Mouse (Mus musculus) common myeloid progenitor, adult 5-6 weeks (primary cell): ENCODE data around the gene Acot3. TPM values are rescaled to one million over a fixed set of nuclear protein-coding genes. Genes with fewer than 3 reads are reported as not detected.
"Not testable (repeated sequence)": the region's sequence is repeated elsewhere in the genome, so short reads cannot be mapped to it uniquely, and the experiment has no call there.

ENCODE experiments used
- ATAC-seq: replicated peaks from 2 replicates; pipeline ENCODE4 v1.8.0; 2016; ENCODE audit warnings: low read depth, mild to moderate bottlenecking, moderate TSS enrichment, inconsistent platforms; ENCODE audit not compliant: poor library complexity, severe bottlenecking
- total RNA-seq: library from RNA; stranded (forward); fragments of 200-1000, 187-1606 nt; gene quantifications from 2 replicates; pipeline ENCODE4 v1.2.3, GENCODE M21; 2017

The Acot3 gene
- not detected in 2 replicates for total RNA-seq

DNA sequence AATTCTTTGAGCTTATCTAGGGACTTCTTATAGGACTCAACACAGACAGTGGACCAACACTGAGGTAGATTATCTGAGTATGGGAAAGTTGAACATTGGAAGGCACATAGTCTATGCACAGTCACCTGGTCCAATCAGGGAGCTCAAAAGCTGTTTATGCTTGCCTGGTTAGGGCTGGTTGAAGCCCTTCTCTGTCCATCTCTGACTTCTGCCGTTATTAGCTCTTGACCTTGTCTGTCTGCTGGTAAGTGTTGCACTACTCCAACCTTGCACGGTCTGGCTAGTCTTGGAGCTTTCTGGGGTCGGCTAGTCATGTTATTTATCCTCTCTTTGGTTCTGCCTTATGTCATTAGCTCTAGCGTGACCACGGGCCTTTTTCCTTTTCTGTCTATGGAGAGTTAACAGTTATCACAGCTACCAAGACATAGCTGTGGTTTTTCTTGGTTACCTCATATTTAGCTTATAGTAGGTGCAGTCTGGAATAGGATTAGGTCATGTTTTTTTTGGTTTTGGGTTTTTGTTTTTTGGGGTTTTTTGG lies at the start of gene Acot3:
Gene Acot3 (plus strand): TSS at position 208 of the 538 bp plus-strand sequence.
- ATAC-seq, result peak; percentile 77

DNA sequence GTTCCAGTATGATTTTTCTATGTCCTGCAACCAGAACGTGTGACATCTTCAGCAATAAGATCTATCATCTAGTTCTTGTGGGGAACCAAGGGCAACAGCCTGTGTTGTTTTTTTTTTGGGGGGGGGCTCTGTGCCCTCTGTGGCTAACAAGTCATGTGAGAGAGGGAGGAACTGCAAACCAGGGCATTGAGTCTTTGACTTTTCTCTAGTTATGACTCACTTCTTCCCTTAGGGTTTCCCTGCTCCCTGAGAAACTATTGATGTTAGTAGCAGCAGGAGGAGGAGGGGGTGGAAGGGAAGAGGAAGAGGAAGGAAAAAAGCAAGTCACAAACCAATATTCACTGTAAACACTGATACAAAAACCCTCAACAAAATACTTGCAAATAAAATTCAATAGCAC lies 48.1 kb upstream of the Acot3 start:
- no peak for ATAC-seq

DNA sequence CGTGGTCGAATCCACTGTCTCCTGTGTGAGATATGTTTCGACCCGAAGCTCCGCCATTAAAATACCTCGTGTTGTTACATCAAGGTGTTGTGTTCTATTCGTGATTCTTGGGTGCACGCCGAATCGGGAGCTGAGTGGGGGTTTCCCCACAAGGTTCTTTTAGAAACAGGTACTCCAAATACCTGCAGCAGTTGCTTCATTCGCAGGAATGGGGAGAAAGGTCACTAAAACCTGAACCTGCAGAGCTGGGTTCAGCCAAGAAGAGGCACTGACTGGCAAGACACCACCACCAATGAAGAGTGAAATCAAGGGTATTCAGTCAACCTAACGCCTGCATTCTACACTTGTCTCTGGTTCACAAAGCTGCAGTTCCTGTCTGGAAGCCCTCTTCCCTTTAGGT lies 43.7 kb upstream of the Acot3 start:
- no peak for ATAC-seq

- no peak for ATAC-seq
Measured at GRCm38 (mm10) chr12:84008729-84009128, 43.2 kb upstream of the Acot3 start.

DNA sequence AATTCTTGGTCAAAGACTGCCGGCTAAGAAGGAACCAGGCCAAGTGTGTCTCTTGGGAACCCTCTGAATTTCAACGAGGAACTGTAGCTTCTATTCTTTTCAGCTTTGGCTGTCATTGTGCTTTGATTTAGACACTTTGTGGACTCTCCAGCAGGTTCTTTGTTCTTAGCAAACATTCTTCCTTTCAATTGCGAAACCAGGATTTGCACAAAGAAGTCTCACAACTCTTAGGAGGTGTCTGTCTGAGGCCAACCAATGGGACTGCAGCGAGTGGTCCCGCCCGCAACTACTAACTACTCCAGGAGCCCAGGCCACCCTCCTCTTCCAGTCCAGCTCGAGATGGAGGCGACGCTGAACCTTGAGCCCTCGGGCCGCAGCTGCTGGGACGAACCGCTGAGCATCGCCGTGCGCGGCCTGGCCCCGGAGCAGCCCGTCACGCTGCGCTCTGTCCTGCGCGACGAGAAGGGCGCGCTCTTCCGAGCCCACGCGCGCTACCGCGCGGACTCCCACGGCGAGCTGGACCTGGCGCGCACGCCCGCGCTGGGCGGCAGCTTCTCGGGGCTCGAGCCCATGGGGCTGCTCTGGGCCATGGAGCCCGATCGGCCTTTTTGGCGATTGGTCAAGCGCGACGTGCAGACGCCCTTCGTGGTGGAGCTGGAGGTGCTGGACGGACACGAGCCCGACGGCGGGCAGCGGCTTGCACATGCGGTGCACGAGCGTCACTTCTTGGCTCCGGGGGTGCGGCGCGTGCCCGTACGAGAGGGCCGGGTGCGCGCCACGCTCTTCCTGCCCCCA lies 42.6 kb upstream of the Acot3 start, which contains the start of gene Acot1:
Gene Acot1 (plus strand): TSS at position 320 of the 795 bp plus-strand sequence.
- peak; percentile 93 for ATAC-seq

GRCm38 (mm10) chr12:84010201-84010600 lies 41.7 kb upstream of the Acot3 start:
- no peak for ATAC-seq

- no peak for ATAC-seq
Measured at GRCm38 (mm10) chr12:84011251-84012040, 40.5 kb upstream of the Acot3 start.

- no peak for ATAC-seq
Measured at GRCm38 (mm10) chr12:84013130-84013529, 38.8 kb upstream of the Acot3 start.

- no peak for ATAC-seq
Measured at GRCm38 (mm10) chr12:84013701-84014100, 38.2 kb upstream of the Acot3 start.

- ATAC-seq, result peak; percentile 91
Measured at GRCm38 (mm10) chr12:84020528-84020927, 31.4 kb upstream of the Acot3 start.

DNA sequence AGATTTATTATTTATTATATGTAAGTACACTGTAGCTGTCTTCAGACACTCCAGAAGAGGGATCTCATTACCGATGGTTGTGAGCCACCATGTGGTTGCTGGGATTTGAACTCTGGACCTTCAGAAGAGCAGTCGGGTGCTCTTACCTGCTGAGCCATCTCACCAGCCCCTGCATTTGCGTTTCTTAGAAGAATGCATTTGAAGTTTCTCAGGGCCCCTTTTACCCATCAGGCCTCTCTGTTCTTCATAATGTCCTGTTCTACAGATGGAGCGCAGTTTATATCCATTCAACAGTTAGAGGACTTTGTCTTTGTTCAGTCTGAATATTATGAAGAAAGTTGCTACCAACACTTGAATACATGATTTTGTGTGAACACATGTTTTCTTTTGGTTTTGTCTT lies 29.7 kb upstream of the Acot3 start:
- ATAC-seq, result not testable (repeated sequence)

- ATAC-seq, result no peak
Measured at GRCm38 (mm10) chr12:84023052-84023745, 28.7 kb upstream of the Acot3 start.

DNA sequence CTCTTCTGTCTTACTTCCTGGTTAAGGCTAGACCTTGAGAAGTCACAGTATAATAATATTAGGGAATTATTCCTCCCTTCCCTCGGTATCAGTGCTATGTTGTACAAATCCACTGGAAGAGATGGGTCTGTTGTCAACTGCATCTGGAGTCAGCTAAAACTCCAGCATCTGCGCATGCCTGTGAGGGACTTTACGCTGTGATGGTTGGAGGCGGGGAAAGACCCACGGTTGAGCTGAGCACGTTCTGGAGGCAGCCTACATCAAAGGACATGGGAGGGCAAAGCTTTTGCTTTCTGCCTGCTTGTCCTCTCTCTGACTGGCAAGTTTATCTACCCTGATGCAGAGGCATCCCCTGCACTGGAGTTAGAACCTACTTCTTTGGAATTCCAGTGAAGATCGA lies 26.1 kb upstream of the Acot3 start:
- no peak for ATAC-seq

DNA sequence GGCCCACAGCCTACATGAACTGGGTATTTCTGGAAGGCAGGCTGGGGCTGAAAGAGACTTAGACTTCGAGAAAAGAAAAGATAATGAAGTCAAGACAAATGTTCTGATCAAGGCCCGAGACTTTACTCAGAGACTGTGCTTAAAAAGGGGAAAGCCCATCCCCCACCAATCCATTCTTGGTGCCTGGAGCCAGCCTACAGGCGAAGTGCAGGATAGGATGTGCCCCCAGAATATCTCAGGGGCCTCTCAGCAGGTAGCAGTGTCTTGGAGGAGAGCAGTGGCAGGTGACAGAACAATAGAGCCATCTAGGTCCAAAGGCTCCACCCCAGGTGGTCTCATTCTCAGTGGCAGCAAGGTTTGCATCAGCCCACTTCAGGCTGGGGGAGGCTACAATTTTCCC lies 23.6 kb upstream of the Acot3 start:
- ATAC-seq, result not testable (repeated sequence)

- not testable (repeated sequence) for ATAC-seq
Measured at GRCm38 (mm10) chr12:84029043-84029442, 22.9 kb upstream of the Acot3 start.

- ATAC-seq, result peak; percentile 91
Measured at GRCm38 (mm10) chr12:84030659-84031332, 21.1 kb upstream of the Acot3 start.

DNA sequence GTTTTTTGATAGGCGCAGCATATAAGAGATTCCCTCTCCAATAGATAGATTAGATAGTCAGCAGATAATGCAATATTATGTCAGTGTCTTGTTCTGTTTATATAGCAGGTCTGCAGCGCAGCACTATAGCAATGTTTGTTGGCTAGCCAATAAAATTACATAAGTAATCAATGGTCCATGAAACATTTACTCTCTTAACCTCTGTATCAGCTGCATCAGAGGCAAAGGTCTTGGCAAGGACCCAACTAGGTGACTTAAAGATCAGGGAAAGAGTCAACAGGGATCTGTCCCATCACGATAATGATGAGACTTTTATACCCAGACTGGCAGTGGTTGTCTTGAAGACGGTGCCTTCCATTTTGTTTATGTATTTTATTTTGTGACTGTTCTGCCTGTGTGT lies 19.1 kb upstream of the Acot3 start:
- no peak for ATAC-seq

- peak; percentile 41; the same call in 1 of the 2 replicates for ATAC-seq
Measured at GRCm38 (mm10) chr12:84033302-84033701, 18.6 kb upstream of the Acot3 start.

- peak; percentile 55 for ATAC-seq
Measured at GRCm38 (mm10) chr12:84034108-84034507, 17.8 kb upstream of the Acot3 start.

- not testable (repeated sequence) for ATAC-seq
Measured at GRCm38 (mm10) chr12:84038241-84038640, 13.7 kb upstream of the Acot3 start, which contains the start of gene Acot4. TSS of gene Acot4 (plus strand) at chr12:84038379.
